Mouse (Mus musculus): ENCODE data around the gene Kdm7a. TPM values are rescaled to one million over a fixed set of nuclear protein-coding genes. Genes with fewer than 3 reads are reported as not detected.

Kdm7a gene
- polyA plus RNA-seq, 1 experiment from 2014 or later, result 7.4 TPM

- no peaks in the 10 kb centered on the region for H3K36me3 ChIP-seq
- no peak for ATAC-seq (replicated peaks)
- no peaks in the 10 kb centered on the region for H3K27me3 ChIP-seq
- peaks cover 12% of the 10 kb centered on the region for H3K4me1 ChIP-seq
- 56% methylated on average over 4 of the region's 4 CpGs for WGBS
- H3K4me2 ChIP-seq (replicated peaks), result no peak overlapping the region
- H3K4me3 ChIP-seq, result no peak overlapping the region
- H3K27ac ChIP-seq (replicated peaks), result no peak overlapping the region
- no peak overlapping the region for H3K9ac ChIP-seq (replicated peaks)
- H3K9me3 ChIP-seq, result no peaks in the 10 kb centered on the region
These were observed 2.1 kb downstream of the Kdm7a start for GRCm38 (mm10) chr6:39204444-39204843.

GRCm38 (mm10) chr6:39203236-39203635, 3.4 kb downstream of the Kdm7a start:
- H3K4me3 ChIP-seq, result no peak overlapping the region
- no peak overlapping the region for H3K9ac ChIP-seq (replicated peaks)
- H3K9me3 ChIP-seq, result no peaks in the 10 kb centered on the region
- H3K4me2 ChIP-seq (replicated peaks), result no peak overlapping the region
- no peaks in the 10 kb centered on the region for H3K36me3 ChIP-seq
- peaks cover 12% of the 10 kb centered on the region for H3K4me1 ChIP-seq
- no peak overlapping the region for H3K27ac ChIP-seq (replicated peaks)
- ATAC-seq (replicated peaks), result no peak
- 89% methylated on average over 4 of the region's 4 CpGs for WGBS
- H3K27me3 ChIP-seq, result no peaks in the 10 kb centered on the region

- H3K9ac ChIP-seq (replicated peaks), result no peak overlapping the region
- 82% methylated on average over 5 of the region's 5 CpGs for WGBS
These were observed 13.6 kb downstream of the Kdm7a start for GRCm38 (mm10) chr6:39193006-39193405.

GRCm38 (mm10) chr6:39191518-39191917, 15.1 kb downstream of the Kdm7a start:
- Histone ChIP-seq H3K36me3 (no peaks in the 10 kb centered on the region), H3K4me3 (no peak overlapping the region), H3K4me1 (no peaks in the 10 kb centered on the region), H3K9me3 (no peaks in the 10 kb centered on the region), H3K4me2 (replicated peaks) (no peak overlapping the region), H3K27ac (replicated peaks) (no peak overlapping the region), H3K9ac (replicated peaks) (no peak overlapping the region), H3K27me3 (no peaks in the 10 kb centered on the region)
- 95% methylated on average over 2 of the region's 2 CpGs for WGBS
- ATAC-seq (replicated peaks), result no peak

More at GRCm38 (mm10) chr6:39193006-39193405, 13.6 kb downstream of the Kdm7a start:
- H3K27me3 ChIP-seq, result no peaks in the 10 kb centered on the region
- H3K9me3 ChIP-seq, result no peaks in the 10 kb centered on the region
- H3K27ac ChIP-seq (replicated peaks), result no peak overlapping the region
- no peaks in the 10 kb centered on the region for H3K36me3 ChIP-seq
- H3K4me2 ChIP-seq (replicated peaks), result no peak overlapping the region
- no peaks in the 10 kb centered on the region for H3K4me1 ChIP-seq
- no peak overlapping the region for H3K4me3 ChIP-seq
- no peak for ATAC-seq (replicated peaks)

- no peak overlapping the region for H3K27ac ChIP-seq (replicated peaks)
- peaks cover 2% of the 10 kb centered on the region; the same call in 1 of the 2 replicates for H3K4me1 ChIP-seq
- H3K4me2 ChIP-seq (replicated peaks), result no peak overlapping the region
- no peaks in the 10 kb centered on the region for H3K9me3 ChIP-seq
- H3K9ac ChIP-seq (replicated peaks), result no peak overlapping the region
- ATAC-seq (replicated peaks), result no peak
- H3K4me3 ChIP-seq, result no peak overlapping the region
- no peaks in the 10 kb centered on the region for H3K27me3 ChIP-seq
- WGBS, result 27% methylated on average over 2 of the region's 2 CpGs
- no peaks in the 10 kb centered on the region for H3K36me3 ChIP-seq
These were observed 19.4 kb downstream of the Kdm7a start for GRCm38 (mm10) chr6:39187227-39187626.

- no peak overlapping the region for H3K9ac ChIP-seq (replicated peaks)
- peaks cover 15% of the 10 kb centered on the region for H3K36me3 ChIP-seq
- no peak overlapping the region for H3K4me2 ChIP-seq (replicated peaks)
- no peaks in the 10 kb centered on the region for H3K27me3 ChIP-seq
- H3K9me3 ChIP-seq, result no peaks in the 10 kb centered on the region
- no peak overlapping the region for H3K27ac ChIP-seq (replicated peaks)
- WGBS, result 98% methylated on average over 1 of the region's 1 CpGs
- H3K4me1 ChIP-seq, result no peaks in the 10 kb centered on the region
- no peak for ATAC-seq (replicated peaks)
- no peak overlapping the region for H3K4me3 ChIP-seq
These were observed 37.5 kb downstream of the Kdm7a start for GRCm38 (mm10) chr6:39169089-39169488.

- no peak overlapping the region for H3K9ac ChIP-seq (replicated peaks)
- peaks cover 20% of the 10 kb centered on the region for H3K36me3 ChIP-seq
- ATAC-seq (replicated peaks), result no peak
- H3K4me2 ChIP-seq (replicated peaks), result no peak overlapping the region
- no peaks in the 10 kb centered on the region for H3K4me1 ChIP-seq
- H3K27ac ChIP-seq (replicated peaks), result no peak overlapping the region
- WGBS, result 94% methylated on average over 1 of the region's 1 CpGs
- H3K4me3 ChIP-seq, result no peak overlapping the region
- H3K9me3 ChIP-seq, result no peaks in the 10 kb centered on the region
- H3K27me3 ChIP-seq, result no peaks in the 10 kb centered on the region
These were observed 41.7 kb downstream of the Kdm7a start for GRCm38 (mm10) chr6:39164891-39165290.

- no peak for ATAC-seq (replicated peaks)
- no peaks in the 10 kb centered on the region for H3K9me3 ChIP-seq
- no peaks in the 10 kb centered on the region for H3K4me1 ChIP-seq
- WGBS, result 95% methylated on average over 6 of the region's 6 CpGs
- no peak overlapping the region for H3K9ac ChIP-seq (replicated peaks)
- no peak overlapping the region for H3K4me3 ChIP-seq
- H3K27me3 ChIP-seq, result no peaks in the 10 kb centered on the region
- no peak overlapping the region for H3K27ac ChIP-seq (replicated peaks)
- no peak overlapping the region for H3K4me2 ChIP-seq (replicated peaks)
- H3K36me3 ChIP-seq, result peaks cover 11% of the 10 kb centered on the region
These were observed 44.6 kb downstream of the Kdm7a start for GRCm38 (mm10) chr6:39161975-39162374.

- no peak overlapping the region for H3K4me3 ChIP-seq
- no peaks in the 10 kb centered on the region for H3K27me3 ChIP-seq
- H3K27ac ChIP-seq (replicated peaks), result no peak overlapping the region
- WGBS, result 53% methylated on average over 6 of the region's 6 CpGs
- H3K4me1 ChIP-seq, result no peaks in the 10 kb centered on the region
- no peak overlapping the region for H3K4me2 ChIP-seq (replicated peaks)
- no peak for ATAC-seq (replicated peaks)
- H3K36me3 ChIP-seq, result peaks cover 69% of the 10 kb centered on the region
- H3K9me3 ChIP-seq, result no peaks in the 10 kb centered on the region
- no peak overlapping the region for H3K9ac ChIP-seq (replicated peaks)
These were observed 60.5 kb downstream of the Kdm7a start for GRCm38 (mm10) chr6:39146041-39146440.

- 69% methylated on average over 5 of the region's 5 CpGs for WGBS
- ATAC-seq (replicated peaks), result no peak
- H3K36me3 ChIP-seq, result peaks cover 14% of the 10 kb centered on the region
These were observed 74.0 kb downstream of the Kdm7a start for GRCm38 (mm10) chr6:39132556-39132955.

GRCm38 (mm10) chr6:39131480-39131879, 75.1 kb downstream of the Kdm7a start:
- no peak for ATAC-seq (replicated peaks)
- Histone ChIP-seq H3K27ac (replicated peaks) (no peak overlapping the region), H3K36me3 (peaks cover 14% of the 10 kb centered on the region), H3K4me3 (no peak overlapping the region), H3K9ac (replicated peaks) (no peak overlapping the region), H3K4me1 (no peaks in the 10 kb centered on the region), H3K27me3 (no peaks in the 10 kb centered on the region), H3K9me3 (no peaks in the 10 kb centered on the region), H3K4me2 (replicated peaks) (no peak overlapping the region)
- 38% methylated on average over 4 of the region's 4 CpGs for WGBS

More at GRCm38 (mm10) chr6:39132556-39132955, 74.0 kb downstream of the Kdm7a start:
- no peaks in the 10 kb centered on the region for H3K4me1 ChIP-seq
- no peak overlapping the region for H3K4me2 ChIP-seq (replicated peaks)
- H3K9ac ChIP-seq (replicated peaks), result no peak overlapping the region
- H3K27me3 ChIP-seq, result no peaks in the 10 kb centered on the region
- no peak overlapping the region for H3K27ac ChIP-seq (replicated peaks)
- no peaks in the 10 kb centered on the region for H3K9me3 ChIP-seq
- no peak overlapping the region for H3K4me3 ChIP-seq

GRCm38 (mm10) chr6:39124719-39125118, 81.9 kb downstream of the Kdm7a start:
- no peak overlapping the region for H3K9ac ChIP-seq (replicated peaks)
- no peak overlapping the region for H3K4me2 ChIP-seq (replicated peaks)
- H3K27ac ChIP-seq (replicated peaks), result no peak overlapping the region
- no peak for ATAC-seq (replicated peaks)
- no peaks in the 10 kb centered on the region for H3K9me3 ChIP-seq
- no peaks in the 10 kb centered on the region for H3K36me3 ChIP-seq
- no peak overlapping the region for H3K4me3 ChIP-seq
- peaks cover under 1% of the 10 kb centered on the region for H3K27me3 ChIP-seq
- H3K4me1 ChIP-seq, result no peaks in the 10 kb centered on the region

- Histone ChIP-seq H3K4me1 (peaks cover 9% of the 10 kb centered on the region; the same call in 1 of the 2 replicates), H3K27me3 (peaks cover 36% of the 10 kb centered on the region), H3K36me3 (no peaks in the 10 kb centered on the region), H3K4me2 (replicated peaks) (no peak overlapping the region), H3K27ac (replicated peaks) (no peak overlapping the region), H3K9ac (replicated peaks) (no peak overlapping the region), H3K9me3 (0 out of 2 replicates have a peak, but pooled peaks cover 7% of the 10 kb centered on the region), H3K4me3 (no peak overlapping the region)
- ATAC-seq (replicated peaks), result no peak
- WGBS, result 62% methylated on average over 3 of the region's 3 CpGs
These were observed 85.9 kb downstream of the Kdm7a start for GRCm38 (mm10) chr6:39120685-39121084.
